Mouse (Mus musculus): ENCODE results near the gene Gm45233. TPM values are rescaled to one million over a fixed set of nuclear protein-coding genes. Genes with fewer than 3 reads are reported as not detected.
A peak's percentile ranks its signal among the peaks of the same experiment; 100 is the strongest.

The Gm45233 gene
- polyA plus RNA-seq, 1 experiment from 2014 or later, result 0.40 TPM

- WGBS, result 30% methylated on average over 8 of the region's 8 CpGs
- Histone ChIP-seq H3K27ac (replicated peaks) (no peak overlapping the region), H3K4me3 (no peak overlapping the region), H3K27me3 (peaks cover 31% of the 10 kb centered on the region), H3K9ac (no peak overlapping the region), H3K9me3 (no peaks in the 10 kb centered on the region), H3K36me3 (peaks cover 15% of the 10 kb centered on the region), H3K4me2 (no peak overlapping the region), H3K4me1 (replicated peaks) (peaks cover 34% of the 10 kb centered on the region)
- ATAC-seq (ENCODE audit: low read depth), result peak; percentile 80
These were observed 38.3 kb downstream of the Gm45233 start for GRCm38 (mm10) chr7:43482090-43482716.

- no peak overlapping the region for H3K4me3 ChIP-seq
- H3K36me3 ChIP-seq, result peaks cover 8% of the 10 kb centered on the region
- peaks cover 37% of the 10 kb centered on the region for H3K4me1 ChIP-seq (replicated peaks)
- no peak overlapping the region for H3K4me2 ChIP-seq
- H3K27ac ChIP-seq (replicated peaks), result no peak overlapping the region
- no peak overlapping the region for H3K9ac ChIP-seq
- H3K27me3 ChIP-seq, result peaks cover 21% of the 10 kb centered on the region
- no peaks in the 10 kb centered on the region for H3K9me3 ChIP-seq
- no peak for ATAC-seq (ENCODE audit: low read depth)
- 23% methylated on average over 10 of the region's 10 CpGs for WGBS
These were observed 39.3 kb downstream of the Gm45233 start for GRCm38 (mm10) chr7:43483236-43483635.

- Histone ChIP-seq H3K9ac (peak overlapping the region; percentile 94), H3K4me2 (peak overlapping the region; percentile 61), H3K4me1 (replicated peaks) (peaks cover 18% of the 10 kb centered on the region), H3K27ac (replicated peaks) (peak overlapping the region; percentile 49; the same call in 1 of the 2 replicates), H3K36me3 (no peaks in the 10 kb centered on the region), H3K9me3 (no peaks in the 10 kb centered on the region), H3K27me3 (peaks cover 11% of the 10 kb centered on the region; the same call in 1 of the 2 replicates), H3K4me3 (peak overlapping the region; percentile 72)
- ATAC-seq (ENCODE audit: low read depth), result no peak
- WGBS, result 44% methylated on average over 5 of the region's 5 CpGs
These were observed 44.7 kb downstream of the Gm45233 start for GRCm38 (mm10) chr7:43488646-43489045.

GRCm38 (mm10) chr7:43489631-43490125, 45.8 kb downstream of the Gm45233 start, which contains the start of gene Iglon5:
Iglon5 (minus strand) TSS chr7:43490075.
- Histone ChIP-seq H3K4me3 (peak within 1 kb of the TSS; percentile 72), H3K9me3 (no peaks in the 10 kb centered on the region), H3K36me3 (no peaks in the 10 kb centered on the region), H3K4me2 (peak within 1 kb of the TSS; percentile 61), H3K9ac (peak within 1 kb of the TSS; percentile 94), H3K27ac (replicated peaks) (peak within 1 kb of the TSS; percentile 88), H3K27me3 (peaks cover 15% of the 10 kb centered on the region), H3K4me1 (replicated peaks) (peaks cover 18% of the 10 kb centered on the region)
- 1% methylated on average over 25 of the region's 41 CpGs for WGBS
- ATAC-seq (ENCODE audit: low read depth), result peak; percentile 72

GRCm38 (mm10) chr7:43490182-43490584, 46.3 kb downstream of the Gm45233 start:
- Histone ChIP-seq H3K27ac (replicated peaks) (peak overlapping the region; percentile 88), H3K9me3 (no peaks in the 10 kb centered on the region), H3K4me3 (peak overlapping the region; percentile 72), H3K27me3 (peaks cover 19% of the 10 kb centered on the region), H3K4me2 (peak overlapping the region; percentile 61), H3K36me3 (no peaks in the 10 kb centered on the region), H3K9ac (peak overlapping the region; percentile 94), H3K4me1 (replicated peaks) (peaks cover 19% of the 10 kb centered on the region)
- 0% methylated on average over 8 of the region's 13 CpGs for WGBS
- peak; percentile 86 for ATAC-seq (ENCODE audit: low read depth)

GRCm38 (mm10) chr7:43490861-43491260, 46.9 kb downstream of the Gm45233 start:
- Histone ChIP-seq H3K4me1 (replicated peaks) (peaks cover 21% of the 10 kb centered on the region), H3K9me3 (no peaks in the 10 kb centered on the region), H3K9ac (no peak overlapping the region), H3K36me3 (no peaks in the 10 kb centered on the region), H3K4me3 (peak overlapping the region; percentile 72; the same call in 1 of the 2 replicates), H3K27ac (replicated peaks) (no peak overlapping the region), H3K27me3 (peaks cover 20% of the 10 kb centered on the region), H3K4me2 (peak overlapping the region; percentile 61; the same call in 1 of the 2 replicates)
- WGBS, result 68% methylated on average over 9 of the region's 9 CpGs
- ATAC-seq (ENCODE audit: low read depth), result peak; percentile 21

GRCm38 (mm10) chr7:43495343-43496021, 51.6 kb downstream of the Gm45233 start:
- peak; percentile 52 for ATAC-seq (ENCODE audit: low read depth)
- Histone ChIP-seq H3K9me3 (0 out of 2 replicates have a peak, but pooled peaks cover 4% of the 10 kb centered on the region), H3K9ac (no peak overlapping the region), H3K27me3 (peaks cover 24% of the 10 kb centered on the region), H3K4me3 (no peak overlapping the region), H3K4me2 (no peak overlapping the region), H3K27ac (replicated peaks) (no peak overlapping the region), H3K36me3 (no peaks in the 10 kb centered on the region), H3K4me1 (replicated peaks) (0 out of 2 replicates have a peak, but pooled peaks cover 3% of the 10 kb centered on the region)
- WGBS, result 12% methylated on average over 21 of the region's 21 CpGs

- WGBS, result 60% methylated on average over 4 of the region's 4 CpGs
- Histone ChIP-seq H3K36me3 (no peaks in the 10 kb centered on the region), H3K27ac (replicated peaks) (no peak overlapping the region), H3K4me1 (replicated peaks) (no peaks in the 10 kb centered on the region), H3K9me3 (no peaks in the 10 kb centered on the region), H3K4me2 (no peak overlapping the region), H3K4me3 (no peak overlapping the region), H3K9ac (no peak overlapping the region), H3K27me3 (no peaks in the 10 kb centered on the region)
- no peak for ATAC-seq (ENCODE audit: low read depth)
These were observed 68.0 kb downstream of the Gm45233 start for GRCm38 (mm10) chr7:43511707-43512478.

- Histone ChIP-seq H3K27ac (replicated peaks) (no peak overlapping the region), H3K9me3 (no peaks in the 10 kb centered on the region), H3K4me3 (no peak overlapping the region), H3K4me2 (no peak overlapping the region), H3K27me3 (no peaks in the 10 kb centered on the region), H3K9ac (no peak overlapping the region), H3K36me3 (no peaks in the 10 kb centered on the region), H3K4me1 (replicated peaks) (no peaks in the 10 kb centered on the region)
- WGBS, result 82% methylated on average over 4 of the region's 4 CpGs
- ATAC-seq (ENCODE audit: low read depth), result no peak
These were observed 68.6 kb downstream of the Gm45233 start for GRCm38 (mm10) chr7:43512519-43512918.
